Mouse (Mus musculus): Measurements from ENCODE around the gene Crtc2. TPM values are rescaled to one million over a fixed set of nuclear protein-coding genes. Genes with fewer than 3 reads are reported as not detected.

The Crtc2 gene
- polyA plus RNA-seq, 1 experiment, result 161 TPM

- H3K27me3 ChIP-seq (ENCODE audit: control insufficient read depth, insufficient read depth, low read length), result no peaks in the 10 kb centered on the region
- no peak for TF ChIP-seq POLR2A (IDR thresholded peaks at IDR 0.05; ENCODE audit: control insufficient read depth, extremely low read depth, insufficient read depth, low read length, poor library complexity)
- no peak for TF ChIP-seq CTCF (IDR thresholded peaks at IDR 0.05; ENCODE audit: borderline replicate concordance, control insufficient read depth, extremely low read depth, insufficient read depth, low read length, poor library complexity)
- DNase-seq, result no peak
- no peak overlapping the region for H3K27ac ChIP-seq (ENCODE audit: control insufficient read depth, insufficient read depth, low read length)
- H3K36me3 ChIP-seq (ENCODE audit: control insufficient read depth, insufficient read depth, low read length), result no peaks in the 10 kb centered on the region
- H3K4me3 ChIP-seq (ENCODE audit: control insufficient read depth, insufficient read depth, low read length), result no peak overlapping the region
- 78% methylated on average over 10 of the region's 10 CpGs for WGBS
- peaks cover 3% of the 10 kb centered on the region for H3K4me1 ChIP-seq (replicated peaks; ENCODE audit: control insufficient read depth, insufficient read depth, low read length)
Measured at GRCm38 (mm10) chr3:90241669-90242358, 12.1 kb upstream of the Crtc2 start.

GRCm38 (mm10) chr3:90242984-90243775 lies 10.8 kb upstream of the Crtc2 start, which contains the start of gene Creb3l4:
Gene Creb3l4 (minus strand): TSS chr3:90243512.
- Histone ChIP-seq H3K27me3 (ENCODE audit: control insufficient read depth, insufficient read depth, low read length) (no peaks in the 10 kb centered on the region), H3K36me3 (ENCODE audit: control insufficient read depth, insufficient read depth, low read length) (no peaks in the 10 kb centered on the region), H3K4me3 (ENCODE audit: control insufficient read depth, insufficient read depth, low read length) (no peak within 1 kb of the TSS), H3K27ac (ENCODE audit: control insufficient read depth, insufficient read depth, low read length) (no peak within 1 kb of the TSS), H3K4me1 (replicated peaks; ENCODE audit: control insufficient read depth, insufficient read depth, low read length) (peaks cover 7% of the 10 kb centered on the region)
- TF ChIP-seq POLR2A (IDR thresholded peaks at IDR 0.05; ENCODE audit: control insufficient read depth, extremely low read depth, insufficient read depth, low read length, poor library complexity) (no peak), CTCF (IDR thresholded peaks at IDR 0.05; ENCODE audit: borderline replicate concordance, control insufficient read depth, extremely low read depth, insufficient read depth, low read length, poor library complexity) (no peak)
- WGBS, result 90% methylated on average over 19 of the region's 19 CpGs
- DNase-seq, result no peak

- TF ChIP-seq POLR2A (IDR thresholded peaks at IDR 0.05; ENCODE audit: control insufficient read depth, extremely low read depth, insufficient read depth, low read length, poor library complexity) (no peak), CTCF (IDR thresholded peaks at IDR 0.05; ENCODE audit: borderline replicate concordance, control insufficient read depth, extremely low read depth, insufficient read depth, low read length, poor library complexity) (no peak)
- no peak for DNase-seq
- Histone ChIP-seq H3K4me3 (ENCODE audit: control insufficient read depth, insufficient read depth, low read length) (no peak overlapping the region), H3K4me1 (replicated peaks; ENCODE audit: control insufficient read depth, insufficient read depth, low read length) (peaks cover 12% of the 10 kb centered on the region), H3K27ac (ENCODE audit: control insufficient read depth, insufficient read depth, low read length) (no peak overlapping the region; the same call in 1 of the 2 replicates), H3K27me3 (ENCODE audit: control insufficient read depth, insufficient read depth, low read length) (no peaks in the 10 kb centered on the region), H3K36me3 (ENCODE audit: control insufficient read depth, insufficient read depth, low read length) (no peaks in the 10 kb centered on the region)
- 6% methylated on average over 2 of the region's 2 CpGs for WGBS
Measured at GRCm38 (mm10) chr3:90245406-90245805, 8.6 kb upstream of the Crtc2 start.

GRCm38 (mm10) chr3:90247630-90247959 lies 6.4 kb upstream of the Crtc2 start:
- Histone ChIP-seq H3K36me3 (ENCODE audit: control insufficient read depth, insufficient read depth, low read length) (no peaks in the 10 kb centered on the region), H3K4me1 (replicated peaks; ENCODE audit: control insufficient read depth, insufficient read depth, low read length) (peaks cover 12% of the 10 kb centered on the region), H3K27me3 (ENCODE audit: control insufficient read depth, insufficient read depth, low read length) (no peaks in the 10 kb centered on the region), H3K27ac (ENCODE audit: control insufficient read depth, insufficient read depth, low read length) (peak overlapping the region; percentile 22; the same call in 1 of the 2 replicates), H3K4me3 (ENCODE audit: control insufficient read depth, insufficient read depth, low read length) (peak overlapping the region; percentile 34)
- DNase-seq, result no peak
- 10% methylated on average over 3 of the region's 3 CpGs for WGBS
- TF ChIP-seq POLR2A (IDR thresholded peaks at IDR 0.05; ENCODE audit: control insufficient read depth, extremely low read depth, insufficient read depth, low read length, poor library complexity) (no peak), CTCF (IDR thresholded peaks at IDR 0.05; ENCODE audit: borderline replicate concordance, control insufficient read depth, extremely low read depth, insufficient read depth, low read length, poor library complexity) (no peak)

DNA sequence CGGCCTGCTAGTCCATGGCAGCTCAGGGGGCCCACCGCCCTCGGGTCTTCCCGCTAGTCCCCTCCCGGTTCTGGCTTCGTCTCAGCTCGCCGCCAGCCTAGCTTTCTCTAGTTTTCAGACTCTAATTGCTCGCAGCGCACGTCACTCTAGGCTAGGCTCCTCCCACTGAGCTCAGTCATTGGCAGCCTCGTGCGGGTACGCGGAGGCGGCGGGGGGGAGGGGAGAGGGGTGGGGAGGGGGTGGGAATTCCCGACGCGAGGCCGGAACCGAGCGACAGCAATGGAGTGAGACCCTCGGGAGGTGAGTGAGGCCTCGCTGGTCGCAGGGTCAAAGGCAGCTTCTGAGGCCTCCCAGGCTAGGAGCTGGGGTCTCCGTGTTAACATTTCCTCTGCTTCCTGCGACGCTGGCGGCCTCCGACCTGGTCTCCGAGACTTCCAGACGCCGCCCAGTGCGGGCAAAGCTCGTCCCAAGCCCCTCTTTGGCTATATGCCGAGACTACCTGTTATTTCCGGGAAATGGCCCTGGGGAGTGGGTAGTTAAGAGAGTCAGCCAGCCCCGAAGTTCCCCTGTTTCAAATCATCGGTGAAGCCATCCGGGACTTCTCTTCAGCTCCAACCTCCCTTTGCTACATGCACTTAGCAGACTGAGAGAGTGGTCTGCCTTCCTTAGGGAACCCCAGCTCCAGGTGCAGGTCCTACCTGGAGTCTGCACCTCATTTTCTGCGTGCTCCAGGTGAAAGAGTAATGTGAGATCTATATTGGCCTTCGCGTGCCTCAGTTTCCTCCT lies 5.8 kb upstream of the Crtc2 start, which contains the start of gene Slc39a1:
Slc39a1 (plus strand) TSS at position 213 of the 786 bp plus-strand sequence.
- H3K36me3 ChIP-seq (ENCODE audit: control insufficient read depth, insufficient read depth, low read length), result no peaks in the 10 kb centered on the region

DNA sequence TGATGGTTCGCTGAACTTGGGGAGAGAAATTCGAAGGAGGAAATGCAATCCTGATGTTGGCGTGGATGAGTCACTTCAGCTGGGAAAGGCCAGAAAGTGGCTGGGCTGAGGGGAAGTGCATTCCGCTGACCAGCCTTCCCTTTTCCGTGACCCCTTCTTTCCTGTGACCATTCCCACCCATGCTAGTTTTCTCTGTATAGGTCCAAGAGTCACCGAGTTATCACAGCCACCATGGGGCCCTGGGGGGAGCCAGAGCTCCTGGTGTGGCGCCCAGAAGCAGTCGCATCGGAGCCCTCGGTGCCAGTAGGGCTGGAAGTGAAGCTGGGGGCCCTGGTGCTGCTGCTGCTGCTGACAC lies 5.2 kb upstream of the Crtc2 start:
- peak; percentile 30 for DNase-seq
- TF ChIP-seq CTCF (IDR thresholded peaks at IDR 0.05; ENCODE audit: borderline replicate concordance, control insufficient read depth, extremely low read depth, insufficient read depth, low read length, poor library complexity) (no peak), POLR2A (IDR thresholded peaks at IDR 0.05; ENCODE audit: control insufficient read depth, extremely low read depth, insufficient read depth, low read length, poor library complexity) (no peak)
- Histone ChIP-seq H3K27ac (ENCODE audit: control insufficient read depth, insufficient read depth, low read length) (peak overlapping the region; percentile 47), H3K4me1 (replicated peaks; ENCODE audit: control insufficient read depth, insufficient read depth, low read length) (peaks cover 14% of the 10 kb centered on the region), H3K36me3 (ENCODE audit: control insufficient read depth, insufficient read depth, low read length) (no peaks in the 10 kb centered on the region), H3K4me3 (ENCODE audit: control insufficient read depth, insufficient read depth, low read length) (peak overlapping the region; percentile 81), H3K27me3 (ENCODE audit: control insufficient read depth, insufficient read depth, low read length) (no peaks in the 10 kb centered on the region)
- WGBS, result 6% methylated on average over 10 of the region's 10 CpGs

More for the DNA sequence above, 5.8 kb upstream of the Crtc2 start, which contains the start of gene Slc39a1:
- peak; percentile 93 for DNase-seq
- TF ChIP-seq CTCF (IDR thresholded peaks at IDR 0.05; ENCODE audit: borderline replicate concordance, control insufficient read depth, extremely low read depth, insufficient read depth, low read length, poor library complexity) (no peak; the same call in 1 of the 2 replicates), POLR2A (IDR thresholded peaks at IDR 0.05; ENCODE audit: control insufficient read depth, extremely low read depth, insufficient read depth, low read length, poor library complexity) (peak; percentile 84)
- Histone ChIP-seq H3K27ac (ENCODE audit: control insufficient read depth, insufficient read depth, low read length) (peak within 1 kb of the TSS; percentile 47), H3K4me3 (ENCODE audit: control insufficient read depth, insufficient read depth, low read length) (peak within 1 kb of the TSS; percentile 81), H3K4me1 (replicated peaks; ENCODE audit: control insufficient read depth, insufficient read depth, low read length) (peaks cover 12% of the 10 kb centered on the region), H3K27me3 (ENCODE audit: control insufficient read depth, insufficient read depth, low read length) (no peaks in the 10 kb centered on the region)
- WGBS, result under 1% methylated on average over 44 of the region's 44 CpGs

Data from thymus, adult 2 months (tissue).